Mouse (Mus musculus) spleen, adult 10 weeks (tissue): Measurements from ENCODE around the gene Minar1. TPM values are rescaled to one million over a fixed set of nuclear protein-coding genes. Genes with fewer than 3 reads are reported as not detected.

Source experiments
- polyA plus RNA-seq: library from polyadenylated mRNA; stranded (reverse); fragments of 350-450 nt; fragmentation: Illumina TruSeq; extraction: RNeasy Lipid Tissue Mini Kit (QIAGEN cat#74804); gene quantifications from one replicate; pipeline ENCODE4 v1.2.3, GENCODE M21; 2015; ENCODE audit warnings: low replicate concordance; ENCODE audit not compliant: insufficient read depth

The Minar1 gene
- not detected for polyA plus RNA-seq

DNA sequence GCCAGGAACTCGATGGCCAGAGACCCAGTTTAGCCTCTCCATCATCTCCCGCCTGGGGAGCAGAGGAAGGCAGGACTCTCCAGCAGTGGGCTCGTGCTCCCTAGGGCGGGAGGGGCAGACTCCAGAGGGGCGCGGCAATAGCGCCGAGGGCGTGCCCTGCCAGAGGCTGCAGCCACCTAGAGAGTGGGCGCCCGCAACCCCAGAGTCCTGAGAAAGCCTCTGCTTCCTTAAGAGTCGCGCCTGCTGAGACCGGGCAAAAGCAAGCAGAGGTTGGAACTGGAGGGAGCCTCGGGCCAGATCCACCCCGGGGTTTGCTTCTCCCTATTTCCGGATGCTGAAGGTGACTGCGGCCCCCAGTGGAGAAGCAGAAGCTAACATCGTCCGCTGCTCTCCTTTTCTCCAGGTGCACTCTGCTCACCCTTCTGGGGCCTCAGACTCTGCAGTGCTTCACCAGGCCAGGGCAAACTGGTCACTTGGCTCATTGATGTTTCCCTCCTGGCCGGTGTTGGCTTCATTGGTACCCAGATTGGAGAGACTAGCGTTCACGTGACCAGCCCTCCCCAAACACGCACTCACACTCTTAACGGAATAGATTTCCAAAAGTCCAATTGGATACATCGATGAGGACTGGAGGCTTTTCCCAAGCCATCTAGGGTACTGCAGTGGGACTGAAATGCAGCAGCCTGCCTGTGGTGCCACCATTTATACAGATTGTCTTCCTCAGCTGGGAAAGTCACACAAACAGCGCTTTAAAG, at the start of gene Minar1:
Gene Minar1 (minus strand): TSS at position 120 of the 755 bp plus-strand sequence.

Other genes starting within 250 kb of the Minar1 start
- 51.8 TPM for gene Tmed3, start 81.9 kb upstream of the Minar1 start, polyA plus RNA-seq
- 0.04 TPM for gene Ankrd34c, start 115.3 kb upstream of the Minar1 start, polyA plus RNA-seq